Mouse (Mus musculus) cerebellum, adult 9-11 months (tissue): ENCODE data around the gene Polk.

Experiments
- DNase-seq: peaks from one replicate; pipeline ENCODE4 v3.0.0; 2022

Gene Polk

GRCm38 (mm10) chr13:96458018-96458417, 84.4 kb downstream of the Polk start:
- no peak for DNase-seq

GRCm38 (mm10) chr13:96457566-96457965, 84.8 kb downstream of the Polk start:
- DNase-seq = no peak

- DNase-seq = no peak
These were observed 88.1 kb downstream of the Polk start for GRCm38 (mm10) chr13:96454288-96454687.

- DNase-seq = no peak
These were observed 89.8 kb downstream of the Polk start for GRCm38 (mm10) chr13:96452621-96453020.

- no peak for DNase-seq
These were observed 90.8 kb downstream of the Polk start for GRCm38 (mm10) chr13:96451386-96452140.

- no peak for DNase-seq
These were observed 91.5 kb downstream of the Polk start for GRCm38 (mm10) chr13:96450869-96451268.

- DNase-seq = no peak
These were observed 92.0 kb downstream of the Polk start for GRCm38 (mm10) chr13:96450205-96450856.

- no peak for DNase-seq
These were observed 101.9 kb downstream of the Polk start for GRCm38 (mm10) chr13:96440436-96440835.

- DNase-seq = no peak
These were observed 105.5 kb downstream of the Polk start for GRCm38 (mm10) chr13:96436921-96437320.

GRCm38 (mm10) chr13:96435793-96436192, 106.6 kb downstream of the Polk start:
- no peak for DNase-seq

GRCm38 (mm10) chr13:96434899-96435331, 107.5 kb downstream of the Polk start:
- DNase-seq = no peak

- DNase-seq = no peak
These were observed 108.7 kb downstream of the Polk start for GRCm38 (mm10) chr13:96433648-96434190.

GRCm38 (mm10) chr13:96433041-96433440, 109.3 kb downstream of the Polk start:
- no peak for DNase-seq

GRCm38 (mm10) chr13:96432376-96432811, 110.0 kb downstream of the Polk start:
- DNase-seq = no peak

GRCm38 (mm10) chr13:96431595-96432156, 110.7 kb downstream of the Polk start:
- DNase-seq = peak; percentile 70
